Mouse (Mus musculus): Measurements from ENCODE around the gene Evx1.

DNA sequence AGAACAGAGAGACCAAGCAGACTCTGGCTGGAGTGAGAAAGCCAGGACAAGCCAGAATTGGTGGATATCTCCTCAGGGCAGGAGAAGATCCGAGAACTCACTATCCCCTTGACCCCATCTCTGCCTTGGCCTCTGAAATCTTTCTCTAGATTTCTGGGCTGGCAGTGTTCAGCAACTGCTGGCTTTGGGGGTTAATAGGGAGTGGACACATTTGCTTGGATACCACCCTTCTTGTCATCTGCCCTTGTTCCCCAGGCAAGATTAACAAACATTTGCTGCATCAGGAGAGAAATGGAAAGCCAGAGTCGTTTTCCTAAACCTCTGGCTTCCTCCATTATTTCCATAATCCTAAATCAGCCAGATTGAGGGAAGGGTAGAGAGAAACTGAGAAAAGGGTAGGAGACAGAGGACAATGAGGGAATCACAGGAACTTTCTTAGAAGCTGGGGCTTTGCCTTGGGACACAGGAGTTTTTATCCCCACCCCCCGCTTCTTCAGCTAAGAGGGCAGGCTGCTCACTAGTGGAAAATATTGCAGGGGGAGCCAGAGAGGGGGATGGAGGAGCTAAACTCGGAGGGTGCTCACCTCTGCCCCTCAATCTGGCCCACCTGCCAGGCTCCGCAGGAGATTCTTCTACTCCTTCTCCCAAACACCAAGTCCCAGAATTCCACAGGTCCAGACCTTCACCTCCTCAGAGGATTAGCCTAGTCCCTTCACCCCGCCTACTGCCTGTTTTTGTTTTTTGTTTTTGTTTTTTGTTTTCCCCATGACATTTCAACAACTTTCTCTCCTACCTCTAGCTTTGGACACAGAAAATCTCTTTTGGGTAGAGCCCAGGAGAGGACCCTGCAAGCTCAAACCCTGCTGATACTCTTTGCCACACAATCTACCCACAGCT lies 1.4 kb upstream of the Evx1 start:
- TF ChIP-seq POLR2AphosphoS2 (IDR thresholded peaks at IDR 0.05; ENCODE audit: low read depth, low read length) (no peak), POLR2A (IDR thresholded peaks at IDR 0.05; ENCODE audit: low read depth, low read length) (no peak), MAZ (IDR thresholded peaks at IDR 0.05; ENCODE audit: low read depth, low read length) (no peak), RCOR1 (conservative IDR thresholded peaks at IDR 0.05; ENCODE audit: low read depth, low read length) (no peak), CTCF (conservative IDR thresholded peaks at IDR 0.05 in 1 of 2, IDR thresholded peaks at IDR 0.05 in 1 of 2; ENCODE audit: low read depth in 2 of 2, low read length in 2 of 2) (no peak), NELFE (IDR thresholded peaks at IDR 0.05; ENCODE audit: low read depth, low read length) (no peak), UBTF (IDR thresholded peaks at IDR 0.05; ENCODE audit: low read depth, low read length) (no peak), MAX (IDR thresholded peaks at IDR 0.05; ENCODE audit: low read length) (no peak)
